Mouse (Mus musculus) c-Kit-positive CD71-negative TER-119-negative erythroid progenitor cells, embryonic 14.5 days (primary cell): Measurements from ENCODE around the gene Rrnad1.

Experiments used
- DNase-seq: peaks from one replicate; pipeline ENCODE4 v3.0.0-alpha.2; 2013; ENCODE audit warnings: low read depth

Rrnad1 gene

GRCm38 (mm10) chr3:87930078-87930795, at the start of gene Rrnad1, which contains the start of gene Isg20l2:
TSS of gene Rrnad1 (minus strand) at chr3:87930717.
TSS of gene Isg20l2 (plus strand) at chr3:87930314.
- peak; percentile 94 for DNase-seq

GRCm38 (mm10) chr3:87980085-87980484, 49.6 kb upstream of the Rrnad1 start:
- no peak for DNase-seq

- no peak for DNase-seq
Observed at GRCm38 (mm10) chr3:87979493-87979892, 49.0 kb upstream of the Rrnad1 start.

- DNase-seq, result no peak
Observed at GRCm38 (mm10) chr3:87974381-87974987, 44.0 kb upstream of the Rrnad1 start.

- DNase-seq, result no peak
Observed at GRCm38 (mm10) chr3:87973593-87974380, 43.3 kb upstream of the Rrnad1 start.

GRCm38 (mm10) chr3:87972776-87973175, 42.3 kb upstream of the Rrnad1 start:
- no peak for DNase-seq

- DNase-seq, result no peak
Observed at GRCm38 (mm10) chr3:87972203-87972664, 41.7 kb upstream of the Rrnad1 start.

GRCm38 (mm10) chr3:87971489-87972202, 41.1 kb upstream of the Rrnad1 start:
- DNase-seq, result no peak

GRCm38 (mm10) chr3:87970939-87971488, 40.5 kb upstream of the Rrnad1 start, which contains the start of gene Nes:
TSS of gene Nes (plus strand) at chr3:87971078.
- no peak for DNase-seq

- peak; percentile 60 for DNase-seq
Observed at GRCm38 (mm10) chr3:87970184-87970938, 39.8 kb upstream of the Rrnad1 start.

GRCm38 (mm10) chr3:87960586-87961191, 30.2 kb upstream of the Rrnad1 start:
- DNase-seq, result peak; percentile 84

GRCm38 (mm10) chr3:87960191-87960585, 29.7 kb upstream of the Rrnad1 start:
- DNase-seq, result no peak

- no peak for DNase-seq
Observed at GRCm38 (mm10) chr3:87959371-87959770, 28.9 kb upstream of the Rrnad1 start.

- no peak for DNase-seq
Observed at GRCm38 (mm10) chr3:87958967-87959366, 28.4 kb upstream of the Rrnad1 start.

- no peak for DNase-seq
Observed at GRCm38 (mm10) chr3:87958476-87958875, 28.0 kb upstream of the Rrnad1 start.

GRCm38 (mm10) chr3:87958056-87958455, 27.5 kb upstream of the Rrnad1 start:
- DNase-seq, result no peak

- no peak for DNase-seq
Observed at GRCm38 (mm10) chr3:87952440-87952839, 21.9 kb upstream of the Rrnad1 start.

- no peak for DNase-seq
Observed at GRCm38 (mm10) chr3:87951946-87952345, 21.4 kb upstream of the Rrnad1 start.

GRCm38 (mm10) chr3:87949955-87950515, 19.5 kb upstream of the Rrnad1 start:
- no peak for DNase-seq
